Mouse (Mus musculus) G1E (cell line): ENCODE measurements around the gene Dact3.

Source experiments
- CTCF ChIP-seq: IDR thresholded peaks from 2 replicates; pipeline ENCODE4 v1.5.1; 2012; ENCODE audit warnings: low read depth, low read length, inconsistent platforms, mixed read lengths
- GATA1 ChIP-seq: IDR thresholded peaks from 2 replicates; pipeline ENCODE4 v1.6.1; 2012; ENCODE audit warnings: borderline replicate concordance, low read length, inconsistent platforms, mixed read lengths
- TAL1 ChIP-seq: conservative IDR thresholded peaks from 2 replicates; pipeline ENCODE4 v1.6.1; 2012; ENCODE audit warnings: low read depth, low read length, inconsistent platforms, mixed read lengths

- TF ChIP-seq CTCF (no peak), GATA1 (no peak), TAL1 (no peak)
These were observed 36.2 kb upstream of the Dact3 start for GRCm38 (mm10) chr7:16838804-16839426.
